Mouse (Mus musculus) ES-Bruce4 (cell line): Measurements from ENCODE around the gene Rogdi. TPM values are rescaled to one million over a fixed set of nuclear protein-coding genes. Genes with fewer than 3 reads are reported as not detected.

ENCODE experiments used
- H3K27ac ChIP-seq: 2 replicates; pipeline ENCODE4 v1.5.1; 2012; ENCODE audit warnings: low read length, inconsistent platforms; ENCODE audit not compliant: insufficient read depth
- H3K27me3 ChIP-seq: 2 replicates; pipeline ENCODE4 v1.6.1; 2012; ENCODE audit warnings: mild to moderate bottlenecking, low read length, inconsistent platforms; ENCODE audit not compliant: control insufficient read depth, poor library complexity, insufficient read depth, severe bottlenecking
- H3K36me3 ChIP-seq: 2 replicates; pipeline ENCODE4 v1.6.1; 2012; ENCODE audit warnings: inconsistent platforms, mild to moderate bottlenecking, low read length, moderate library complexity; ENCODE audit not compliant: control insufficient read depth, poor library complexity, insufficient read depth, severe bottlenecking
- H3K4me1 ChIP-seq: one replicate; pipeline ENCODE4 v1.8.1; 2011; ENCODE audit warnings: low read length; ENCODE audit not compliant: control insufficient read depth, insufficient read depth
- H3K4me3 ChIP-seq: 2 replicates; pipeline ENCODE4 v1.5.1; 2011; ENCODE audit warnings: low read depth, mild to moderate bottlenecking, low read length
- H3K9ac ChIP-seq: 2 replicates; pipeline ENCODE4 v1.6.1; 2012; ENCODE audit warnings: low read depth, mild to moderate bottlenecking, inconsistent platforms; ENCODE audit not compliant: poor library complexity, severe bottlenecking
- H3K9me3 ChIP-seq: replicated peaks from 2 replicates; pipeline ENCODE4 v1.6.1; 2012; ENCODE audit warnings: mild to moderate bottlenecking, low read length, inconsistent platforms; ENCODE audit not compliant: control insufficient read depth, poor library complexity, insufficient read depth, severe bottlenecking
- CTCF ChIP-seq: IDR thresholded peaks from one replicate; pipeline ENCODE4 v1.8.1; 2011; ENCODE audit warnings: low read depth, low read length
- EP300 ChIP-seq: IDR thresholded peaks from 2 replicates; pipeline ENCODE4 v1.6.1; 2011; ENCODE audit warnings: low read depth, low read length; ENCODE audit not compliant: insufficient read depth
- POLR2A ChIP-seq: IDR thresholded peaks from one replicate; pipeline ENCODE4 v1.8.1; 2011; ENCODE audit warnings: low read length; ENCODE audit not compliant: insufficient read depth
- polyA plus RNA-seq: library from polyadenylated mRNA; stranded (reverse); fragments of >200 nt; gene quantifications from 2 replicates; pipeline ENCODE4 v1.2.4, GENCODE M21; 2011; ENCODE audit warnings: low read depth; ENCODE audit not compliant: missing spikeins, insufficient read depth, insufficient read length

The Rogdi gene
- polyA plus RNA-seq, 1 experiment = 40.8 TPM

GRCm38 (mm10) chr16:4965392-4966129, 47.8 kb downstream of the Rogdi start:
- no peaks in the 10 kb centered on the region for H3K27me3 ChIP-seq
- H3K36me3 ChIP-seq = no peaks in the 10 kb centered on the region
- H3K9me3 ChIP-seq = no peaks in the 10 kb centered on the region
- no peak overlapping the region for H3K4me3 ChIP-seq
- H3K27ac ChIP-seq = no peak overlapping the region
- H3K4me1 ChIP-seq = no peaks in the 10 kb centered on the region
- no peak overlapping the region for H3K9ac ChIP-seq
- TF ChIP-seq CTCF = no peak
- TF ChIP-seq EP300 = no peak
- no peak for TF ChIP-seq POLR2A

DNA sequence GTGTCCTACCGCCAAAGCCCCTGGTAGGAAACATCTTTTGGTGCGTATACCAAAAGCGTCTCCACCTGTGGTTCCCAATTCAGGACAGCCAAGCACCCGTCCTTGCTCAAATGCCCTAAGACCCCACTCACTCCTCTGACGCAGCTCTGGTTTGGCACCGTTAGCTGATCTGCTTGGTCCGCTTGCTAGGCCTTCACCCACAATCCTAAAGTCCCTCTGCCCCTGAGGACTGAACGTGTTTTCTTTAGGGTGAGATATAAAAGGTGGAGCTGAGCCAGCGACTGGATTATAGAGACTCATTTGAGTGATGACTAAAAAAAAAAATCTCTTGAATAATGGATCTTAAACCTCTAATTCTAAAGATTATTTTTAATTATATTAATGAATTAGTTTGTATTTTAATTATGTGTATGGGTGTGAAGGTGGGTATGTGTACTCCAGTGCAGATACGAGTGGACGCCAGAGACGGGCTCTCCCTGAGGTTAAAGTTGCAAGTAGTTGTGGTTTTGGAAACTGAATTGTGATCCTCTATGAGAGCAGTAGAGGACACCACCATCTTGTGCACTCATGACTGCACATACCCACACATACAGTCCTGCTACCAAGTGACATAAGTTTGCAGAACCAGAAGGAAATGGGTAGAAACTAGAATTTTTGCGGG, 48.5 kb downstream of the Rogdi start:
- H3K27ac ChIP-seq = no peak overlapping the region
- no peaks in the 10 kb centered on the region for H3K9me3 ChIP-seq
- no peaks in the 10 kb centered on the region for H3K36me3 ChIP-seq
- TF ChIP-seq EP300 (no peak), CTCF (no peak), POLR2A (no peak)
- H3K9ac ChIP-seq = peak overlapping the region; percentile 45
- no peaks in the 10 kb centered on the region for H3K4me1 ChIP-seq
- H3K27me3 ChIP-seq = no peaks in the 10 kb centered on the region
- H3K4me3 ChIP-seq = peak overlapping the region; percentile 63

- Histone ChIP-seq H3K9ac (peak within 1 kb of the TSS; percentile 45), H3K36me3 (no peaks in the 10 kb centered on the region), H3K9me3 (no peaks in the 10 kb centered on the region), H3K4me3 (peak within 1 kb of the TSS; percentile 63), H3K27me3 (no peaks in the 10 kb centered on the region), H3K4me1 (no peaks in the 10 kb centered on the region), H3K27ac (no peak within 1 kb of the TSS)
- TF ChIP-seq POLR2A (no peak), EP300 (no peak), CTCF (no peak)
Observed at GRCm38 (mm10) chr16:4963797-4964709, 49.3 kb downstream of the Rogdi start, which contains the start of gene Anks3. Anks3 (minus strand) TSS chr16:4964205.

DNA sequence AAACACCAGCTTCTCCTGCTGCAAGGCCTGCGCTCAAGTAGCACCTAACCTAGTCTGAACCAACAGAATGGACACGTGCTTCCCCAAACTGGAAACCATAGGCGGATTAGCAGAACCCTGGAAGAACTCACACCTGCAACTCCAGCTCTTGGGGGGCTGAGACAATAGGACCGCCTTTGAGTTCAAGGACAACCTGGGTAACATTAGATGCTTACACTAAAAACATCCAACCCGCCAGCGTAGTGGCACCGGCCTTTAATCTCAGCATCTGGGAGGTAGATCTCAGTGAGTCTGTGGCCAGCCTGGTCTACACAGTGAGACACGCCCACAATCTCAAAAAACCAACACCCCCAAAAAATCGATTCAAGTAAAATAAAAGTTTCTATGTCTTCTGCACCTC, 50.0 kb downstream of the Rogdi start:
- H3K27me3 ChIP-seq = no peaks in the 10 kb centered on the region
- H3K4me1 ChIP-seq = no peaks in the 10 kb centered on the region
- no peaks in the 10 kb centered on the region for H3K9me3 ChIP-seq
- H3K4me3 ChIP-seq = peak overlapping the region; percentile 35
- no peak overlapping the region for H3K27ac ChIP-seq
- no peaks in the 10 kb centered on the region for H3K36me3 ChIP-seq
- H3K9ac ChIP-seq = peak overlapping the region; percentile 45
- TF ChIP-seq CTCF = no peak
- TF ChIP-seq EP300 = no peak
- TF ChIP-seq POLR2A = no peak

DNA sequence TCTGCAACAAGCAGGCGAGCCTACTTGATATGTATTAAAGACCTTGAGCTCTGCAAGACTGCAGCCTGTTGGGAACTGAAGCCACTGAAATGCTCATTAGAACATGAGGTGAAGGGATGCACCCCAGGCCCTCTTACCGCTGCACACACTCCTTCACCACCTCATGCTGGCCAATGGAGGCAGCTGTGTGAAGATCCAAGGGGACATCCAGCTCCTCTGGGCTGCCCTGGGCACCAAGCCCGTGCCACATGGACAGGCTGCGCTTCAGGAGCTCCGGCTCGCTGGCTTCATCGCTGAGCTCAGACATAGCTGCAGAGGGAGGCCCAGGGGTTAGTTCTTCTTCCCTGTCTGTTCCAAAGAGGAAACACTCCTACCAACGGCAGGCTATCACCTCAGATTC, 53.1 kb downstream of the Rogdi start:
- H3K36me3 ChIP-seq = no peaks in the 10 kb centered on the region; the same call in none of the 2 replicates
- H3K9ac ChIP-seq = no peak overlapping the region
- TF ChIP-seq EP300 (no peak), POLR2A (no peak), CTCF (no peak)
- H3K4me3 ChIP-seq = no peak overlapping the region
- H3K9me3 ChIP-seq = no peaks in the 10 kb centered on the region
- H3K27ac ChIP-seq = no peak overlapping the region
- no peaks in the 10 kb centered on the region for H3K27me3 ChIP-seq
- H3K4me1 ChIP-seq = no peaks in the 10 kb centered on the region

Other genes with a start within 250 kb of the Rogdi start
- 46.5 and 50.5 TPM in 2 replicates for gene Cdip1, start 223.3 kb downstream of the Rogdi start, polyA plus RNA-seq
- not detected in 2 replicates for gene 4930562C15Rik, start 178.1 kb downstream of the Rogdi start, polyA plus RNA-seq
- 31.1 and 32.7 TPM in 2 replicates for gene Ubald1, start 133.2 kb downstream of the Rogdi start, polyA plus RNA-seq
- 46.6 and 47.8 TPM in 2 replicates for gene Mgrn1, start 127.3 kb downstream of the Rogdi start, polyA plus RNA-seq
- 37.8 and 41.0 TPM in 2 replicates for gene Nudt16l1, start 74.8 kb downstream of the Rogdi start, polyA plus RNA-seq
- 22.4 and 28.4 TPM in 2 replicates for gene Anks3, start 49.3 kb downstream of the Rogdi start, polyA plus RNA-seq
- not detected in 2 replicates for gene Sept12, start 15.7 kb downstream of the Rogdi start, polyA plus RNA-seq
- 7.7 and 10.1 TPM in 2 replicates for gene Smim22, start 6.3 kb downstream of the Rogdi start, polyA plus RNA-seq
- gene Glyr1, start 36.3 kb upstream of the Rogdi start, polyA plus RNA-seq = 85.9 and 92.5 TPM in 2 replicates
- 25.3 and 25.9 TPM in 2 replicates for gene Ubn1, start 36.5 kb upstream of the Rogdi start, polyA plus RNA-seq
- gene Ppl, start 118.9 kb upstream of the Rogdi start, polyA plus RNA-seq = 11.4 and 12.1 TPM in 2 replicates
- gene Sec14l5, start 133.6 kb upstream of the Rogdi start, polyA plus RNA-seq = 2.4 and 3.0 TPM in 2 replicates
- 3.9 and 5.1 TPM in 2 replicates for gene Nagpa, start 190.5 kb upstream of the Rogdi start, polyA plus RNA-seq
- gene AU021092, start 208.7 kb upstream of the Rogdi start, polyA plus RNA-seq = not detected in 2 replicates
- 9.1 and 13.4 TPM in 2 replicates for gene Alg1, start 220.1 kb upstream of the Rogdi start, polyA plus RNA-seq
- gene Eef2kmt, start 242.4 kb upstream of the Rogdi start, polyA plus RNA-seq = 21.9 and 25.5 TPM in 2 replicates